Mouse (Mus musculus) megakaryocyte, embryonic 14.5 days (primary cell): ENCODE results near the gene Foxe3. TPM values are rescaled to one million over a fixed set of nuclear protein-coding genes. Genes with fewer than 3 reads are reported as not detected.
A peak's percentile ranks its signal among the peaks of the same experiment; 100 is the strongest.

Source experiments
- H3K27me3 ChIP-seq: replicated peaks from 2 replicates; pipeline ENCODE3; 2012; ENCODE audit warnings: inconsistent platforms
- H3K36me3 ChIP-seq: replicated peaks from 2 replicates; pipeline ENCODE3; 2012; ENCODE audit warnings: low read length, inconsistent platforms, mixed read lengths
- H3K4me1 ChIP-seq: 2 replicates; pipeline ENCODE4 v1.6.1; 2012; ENCODE audit warnings: inconsistent platforms
- H3K4me3 ChIP-seq: replicated peaks from 2 replicates; pipeline ENCODE3; 2012; ENCODE audit warnings: moderate library complexity, mild to moderate bottlenecking, inconsistent platforms
- H3K9me3 ChIP-seq: 2 replicates; pipeline ENCODE4 v1.6.1; 2012; ENCODE audit warnings: inconsistent platforms
- FLI1 ChIP-seq: IDR thresholded peaks from 2 replicates; pipeline ENCODE4 v1.6.1; 2012; ENCODE audit warnings: low read length, inconsistent platforms, mixed read lengths
- GATA1 ChIP-seq: IDR thresholded peaks from 3 replicates; pipeline ENCODE4 v1.6.1; 2012; ENCODE audit warnings: mixed read lengths, low read length, inconsistent platforms, borderline replicate concordance
- polyA plus RNA-seq: library from polyadenylated mRNA; stranded (reverse); fragments of >175 nt; gene quantifications from 2 replicates; pipeline ENCODE4 v1.2.3, GENCODE M21; 2012; ENCODE audit warnings: low replicate concordance; ENCODE audit not compliant: insufficient read depth

Foxe3 gene
- polyA plus RNA-seq, 1 experiment: not detected

- Histone ChIP-seq H3K36me3 (no peaks in the 10 kb centered on the region), H3K4me1 (peaks cover 51% of the 10 kb centered on the region), H3K27me3 (peaks cover 87% of the 10 kb centered on the region), H3K9me3 (peaks cover 14% of the 10 kb centered on the region; the same call in 1 of the 2 replicates), H3K4me3 (peak overlapping the region; percentile 95)
- no peak for TF ChIP-seq GATA1
- no peak for TF ChIP-seq FLI1
Measured at GRCm38 (mm10) chr4:114907056-114907917, 18.5 kb downstream of the Foxe3 start.

GRCm38 (mm10) chr4:114905969-114906680 is 19.7 kb downstream of the Foxe3 start:
- H3K4me3 ChIP-seq: peak overlapping the region; percentile 18
- peaks cover 91% of the 10 kb centered on the region for H3K27me3 ChIP-seq
- H3K4me1 ChIP-seq: peaks cover 62% of the 10 kb centered on the region
- H3K9me3 ChIP-seq: peaks cover 14% of the 10 kb centered on the region; the same call in 1 of the 2 replicates
- no peak for TF ChIP-seq FLI1
- no peak for TF ChIP-seq GATA1
- H3K36me3 ChIP-seq: no peaks in the 10 kb centered on the region

GRCm38 (mm10) chr4:114905501-114905900 is 20.3 kb downstream of the Foxe3 start:
- Histone ChIP-seq H3K36me3 (no peaks in the 10 kb centered on the region), H3K4me1 (peaks cover 57% of the 10 kb centered on the region), H3K27me3 (peaks cover 92% of the 10 kb centered on the region), H3K4me3 (no peak overlapping the region), H3K9me3 (peaks cover 14% of the 10 kb centered on the region; the same call in 1 of the 2 replicates)
- TF ChIP-seq FLI1 (no peak), GATA1 (no peak)

- Histone ChIP-seq H3K9me3 (peaks cover 14% of the 10 kb centered on the region; the same call in 1 of the 2 replicates), H3K27me3 (peaks cover 98% of the 10 kb centered on the region), H3K4me3 (no peak overlapping the region), H3K4me1 (peaks cover 42% of the 10 kb centered on the region), H3K36me3 (no peaks in the 10 kb centered on the region)
- TF ChIP-seq GATA1 (no peak), FLI1 (no peak)
Measured at GRCm38 (mm10) chr4:114903422-114903782, 22.4 kb downstream of the Foxe3 start.

- peaks cover 98% of the 10 kb centered on the region for H3K27me3 ChIP-seq
- peak overlapping the region; percentile 70 for H3K4me3 ChIP-seq
- H3K4me1 ChIP-seq: peaks cover 36% of the 10 kb centered on the region
- peaks cover 14% of the 10 kb centered on the region; the same call in 1 of the 2 replicates for H3K9me3 ChIP-seq
- TF ChIP-seq GATA1 (no peak), FLI1 (no peak)
- no peaks in the 10 kb centered on the region for H3K36me3 ChIP-seq
Measured at GRCm38 (mm10) chr4:114902641-114903421, 23.0 kb downstream of the Foxe3 start.

GRCm38 (mm10) chr4:114901643-114902351 is 24.0 kb downstream of the Foxe3 start:
- peaks cover 26% of the 10 kb centered on the region for H3K4me1 ChIP-seq
- TF ChIP-seq FLI1: no peak
- TF ChIP-seq GATA1: no peak
- peaks cover 5% of the 10 kb centered on the region; the same call in 1 of the 2 replicates for H3K9me3 ChIP-seq
- H3K4me3 ChIP-seq: peak overlapping the region; percentile 77
- peaks cover 98% of the 10 kb centered on the region for H3K27me3 ChIP-seq
- H3K36me3 ChIP-seq: no peaks in the 10 kb centered on the region

GRCm38 (mm10) chr4:114900866-114901642 is 24.8 kb downstream of the Foxe3 start:
- Histone ChIP-seq H3K9me3 (peaks cover 5% of the 10 kb centered on the region; the same call in 1 of the 2 replicates), H3K27me3 (peaks cover 98% of the 10 kb centered on the region)
- TF ChIP-seq FLI1 (no peak), GATA1 (no peak)

GRCm38 (mm10) chr4:114899885-114900284 is 25.9 kb downstream of the Foxe3 start:
- H3K4me3 ChIP-seq: no peak overlapping the region

More at GRCm38 (mm10) chr4:114900866-114901642, 24.8 kb downstream of the Foxe3 start:
- Histone ChIP-seq H3K4me1 (peaks cover 24% of the 10 kb centered on the region), H3K36me3 (no peaks in the 10 kb centered on the region), H3K4me3 (no peak overlapping the region)

More at GRCm38 (mm10) chr4:114899885-114900284, 25.9 kb downstream of the Foxe3 start:
- TF ChIP-seq GATA1: no peak
- TF ChIP-seq FLI1: no peak
- Histone ChIP-seq H3K36me3 (no peaks in the 10 kb centered on the region), H3K4me1 (peaks cover 20% of the 10 kb centered on the region), H3K9me3 (no peaks in the 10 kb centered on the region), H3K27me3 (peaks cover 95% of the 10 kb centered on the region)
